Mouse (Mus musculus): ENCODE data around the gene Gm9758. TPM values are rescaled to one million over a fixed set of nuclear protein-coding genes. Genes with fewer than 3 reads are reported as not detected.
"Not testable (repeated sequence)": the region's sequence is repeated elsewhere in the genome, so short reads cannot be mapped to it uniquely, and the experiment has no call there.

Gene Gm9758
- polyA plus RNA-seq, 1 experiment from 2014 or later = not detected

DNA sequence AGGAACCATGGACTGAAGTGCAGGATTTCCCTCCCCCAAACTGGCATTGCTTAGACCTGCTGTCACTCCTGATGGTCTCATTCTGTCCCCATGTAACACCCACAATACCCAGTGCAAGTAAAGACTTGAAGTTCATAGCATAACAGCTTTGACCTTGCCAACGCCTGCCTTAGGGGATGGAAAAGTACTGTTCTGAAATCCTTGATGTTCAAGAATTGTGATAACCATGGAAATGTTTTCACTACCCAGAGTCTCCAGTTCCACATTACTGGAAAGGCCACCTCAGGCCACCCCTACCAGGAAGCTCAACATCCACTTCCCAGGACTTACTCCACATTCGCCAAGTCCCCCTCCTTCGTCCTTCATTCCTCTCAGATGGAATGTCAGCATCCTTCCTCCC is 338 bp downstream of the Gm9758 start:
- not testable (repeated sequence) for H3K4me1 ChIP-seq; H3K27ac ChIP-seq (replicated peaks); DNase-seq (ENCODE audit: low spot score); H3K4me3 ChIP-seq; H3K9me3 ChIP-seq (replicated peaks); H3K36me3 ChIP-seq; H3K27me3 ChIP-seq (ENCODE audit: low read depth, poor library complexity, severe bottlenecking)
- 76% methylated on average over 2 of the region's 3 CpGs for WGBS

GRCm38 (mm10) chr5:14903539-14903938 is 11.2 kb downstream of the Gm9758 start:
- not testable (repeated sequence) for H3K27me3 ChIP-seq (ENCODE audit: low read depth, poor library complexity, severe bottlenecking); H3K27ac ChIP-seq (replicated peaks); H3K4me1 ChIP-seq; H3K36me3 ChIP-seq; H3K4me3 ChIP-seq; DNase-seq (ENCODE audit: low spot score)
- 27% methylated on average over 3 of the region's 3 CpGs for WGBS
- peaks cover 19% of the 10 kb centered on the region for H3K9me3 ChIP-seq (replicated peaks)

GRCm38 (mm10) chr5:14892242-14892641 is 22.5 kb downstream of the Gm9758 start:
- H3K4me3 ChIP-seq = no peak overlapping the region
- WGBS = 87% methylated on average over 3 of the region's 3 CpGs
- no peaks in the 10 kb centered on the region for H3K27me3 ChIP-seq (ENCODE audit: low read depth, poor library complexity, severe bottlenecking)
- no peak overlapping the region for H3K27ac ChIP-seq (replicated peaks)
- H3K9me3 ChIP-seq (replicated peaks) = peaks cover 34% of the 10 kb centered on the region; the same call in 1 of the 2 replicates
- H3K4me1 ChIP-seq = no peaks in the 10 kb centered on the region
- H3K36me3 ChIP-seq = no peaks in the 10 kb centered on the region
- no peak for DNase-seq (ENCODE audit: low spot score)

DNA sequence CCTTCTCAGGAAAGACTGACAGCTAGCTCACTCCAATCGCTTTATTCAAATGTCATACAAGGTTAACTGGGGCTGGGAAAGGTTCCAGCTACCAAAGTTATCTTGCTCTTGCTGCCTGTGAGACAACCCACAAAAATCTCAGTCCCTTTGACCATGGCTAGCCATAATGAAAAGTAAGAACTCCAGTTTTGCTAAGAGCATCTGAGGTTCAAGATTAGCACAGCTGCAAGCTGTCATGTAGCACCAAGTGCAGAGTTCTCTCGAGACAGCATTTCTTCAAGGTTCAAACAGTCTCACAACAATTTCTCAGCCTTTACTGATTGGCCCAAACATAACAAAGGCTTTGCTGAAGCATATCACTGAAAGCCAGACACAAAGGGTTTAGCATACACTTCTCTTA is 29.4 kb downstream of the Gm9758 start:
- not testable (repeated sequence) for H3K27ac ChIP-seq (replicated peaks); H3K4me1 ChIP-seq; DNase-seq (ENCODE audit: low spot score); H3K27me3 ChIP-seq (ENCODE audit: low read depth, poor library complexity, severe bottlenecking); H3K36me3 ChIP-seq; H3K4me3 ChIP-seq
- H3K9me3 ChIP-seq (replicated peaks) = peaks cover 12% of the 10 kb centered on the region; the same call in 1 of the 2 replicates
- 73% methylated on average over 2 of the region's 2 CpGs for WGBS

Other genes with a start within 250 kb of the Gm9758 start
- gene Speer4e, start 23.5 kb upstream of the Gm9758 start, polyA plus RNA-seq (2016; fragmentation: Nextera tagmentation; extraction: Ambion mirVana) = not detected in 2 replicates
- not detected in 2 replicates for gene Gm10354, start 64.0 kb upstream of the Gm9758 start, polyA plus RNA-seq (2016; fragmentation: Nextera tagmentation; extraction: Ambion mirVana)
- gene Gm17019, start 118.1 kb upstream of the Gm9758 start, polyA plus RNA-seq (2016; fragmentation: Nextera tagmentation; extraction: Ambion mirVana) = not detected in 2 replicates

Data from midbrain, embryonic 10.5 days (tissue).